Mouse (Mus musculus): Measurements from ENCODE around the gene Ubxn10.

- no peak for TF ChIP-seq GATA1 (IDR thresholded peaks at IDR 0.05; ENCODE audit: borderline replicate concordance, low read length)
- TF ChIP-seq FLI1 (IDR thresholded peaks at IDR 0.05; ENCODE audit: low read length) = no peak
Measured at GRCm38 (mm10) chr4:138748369-138749072, 11.6 kb upstream of the Ubxn10 start.
